Mouse (Mus musculus) hindbrain, embryonic 10.5 days (tissue): ENCODE data around the gene Gon7. TPM values are rescaled to one million over a fixed set of nuclear protein-coding genes. Genes with fewer than 3 reads are reported as not detected.

Experiments used
- polyA plus RNA-seq: library from polyadenylated mRNA; unstranded; fragments of >200 nt; fragmentation: Nextera tagmentation; extraction: Ambion mirVana; gene quantifications from 2 replicates; pipeline ENCODE4 v1.2.1, GENCODE M21; 2016

The Gon7 gene
- polyA plus RNA-seq, 1 experiment from 2014 or later: 44.7 TPM

Other genes starting within 250 kb of the Gon7 start
- gene Chga, start 202.8 kb downstream of the Gon7 start, polyA plus RNA-seq: 15.6 and 30.1 TPM in 2 replicates
- 20.5 and 29.2 TPM in 2 replicates for gene Itpk1, start 52.9 kb downstream of the Gon7 start, polyA plus RNA-seq
- 34.4 and 37.9 TPM in 2 replicates for gene Moap1, start 14.1 kb downstream of the Gon7 start, polyA plus RNA-seq
- gene Tmem251, start 14.0 kb downstream of the Gon7 start, polyA plus RNA-seq: 11.1 and 11.5 TPM in 2 replicates
- gene Gm28051, start within 50 bp of the Gon7 start, polyA plus RNA-seq: not detected in 2 replicates
- gene Ubr7, start 164 bp upstream of the Gon7 start, polyA plus RNA-seq: 52.3 and 62.8 TPM in 2 replicates
- 29.0 and 29.8 TPM in 2 replicates for gene Gm20604, start 869 bp upstream of the Gon7 start, polyA plus RNA-seq
- 15.9 TPM in 2 replicates for gene Btbd7, start 120.7 kb upstream of the Gon7 start, polyA plus RNA-seq
- gene Cox8c, start 141.5 kb upstream of the Gon7 start, polyA plus RNA-seq: not detected in 2 replicates
- 1.0 and 1.6 TPM in 2 replicates for gene Unc79, start 191.1 kb upstream of the Gon7 start, polyA plus RNA-seq